In genomic region chr8:93131233-93131980, GRCm38 (mm10) we compare ENCODE assay signal across 23 mouse cellular contexts. TPM values are rescaled to one million over a fixed set of nuclear protein-coding genes. Genes with fewer than 3 reads are reported as not detected.
"Had no signal": no experiment of that assay in that cellular context is flagged by ENCODE, and none has a peak within 500 bp of the region (broad histone marks: within the 10 kb centered on the region; RNA-seq: fewer than 3 reads in every experiment).

TSS of gene Ces1c (minus strand) at chr8:93131283.

- H3K27ac ChIP-seq: kidney, postnatal 0 days; layer of hippocampus, adult 2 months; limb, embryonic 12.5 days; limb, embryonic 15.5 days; liver, embryonic 15.5 days; macrophage; midbrain, embryonic 12.5 days; midbrain, embryonic 15.5 days; neural tube, embryonic 12.5 days; neural tube, embryonic 15.5 days had no signal

- DNase-seq: kidney, adult 2 months; thymus, adult 18-20 months; thymus, postnatal 36 days had no signal

- H3K9me3 ChIP-seq: limb, embryonic 12.5 days; limb, embryonic 15.5 days; liver, embryonic 15.5 days; midbrain, embryonic 12.5 days; midbrain, embryonic 15.5 days; neural tube, embryonic 12.5 days; neural tube, embryonic 15.5 days had no signal

- H3K4me2 ChIP-seq: limb, embryonic 12.5 days; limb, embryonic 15.5 days; liver, embryonic 15.5 days; lung, embryonic 14.5 days; midbrain, embryonic 12.5 days; midbrain, embryonic 15.5 days; neural tube, embryonic 12.5 days; neural tube, embryonic 15.5 days had no signal

- H3K9ac ChIP-seq: limb, embryonic 12.5 days; limb, embryonic 15.5 days; liver, embryonic 15.5 days; lung, embryonic 14.5 days; midbrain, embryonic 12.5 days; midbrain, embryonic 15.5 days; neural tube, embryonic 12.5 days; neural tube, embryonic 15.5 days had no signal

- H3K27me3 ChIP-seq: limb, embryonic 12.5 days; limb, embryonic 15.5 days; liver, embryonic 15.5 days; midbrain, embryonic 12.5 days; midbrain, embryonic 15.5 days; neural tube, embryonic 12.5 days; neural tube, embryonic 15.5 days had no signal

- H3K4me3 ChIP-seq: layer of hippocampus, adult 2 months; limb, embryonic 12.5 days; limb, embryonic 15.5 days; liver, embryonic 15.5 days; midbrain, embryonic 12.5 days; midbrain, embryonic 15.5 days; neural tube, embryonic 12.5 days; neural tube, embryonic 15.5 days had no signal

- H3K36me3 ChIP-seq: limb, embryonic 12.5 days; limb, embryonic 15.5 days; liver, embryonic 15.5 days; midbrain, embryonic 12.5 days; midbrain, embryonic 15.5 days; neural tube, embryonic 12.5 days; neural tube, embryonic 15.5 days had no signal

- ATAC-seq: intestine, postnatal 0 days; lung, postnatal 0 days; midbrain, embryonic 15.5 days had no signal

- H3K4me1 ChIP-seq: limb, embryonic 12.5 days; limb, embryonic 15.5 days; liver, embryonic 15.5 days; midbrain, embryonic 12.5 days; midbrain, embryonic 15.5 days; neural tube, embryonic 12.5 days; neural tube, embryonic 15.5 days had no signal

RNA-seq across cellular contexts. Expression of gene Ces1c, which starts in this region (rescaled TPM):
- total RNA-seq: layer of hippocampus, adult 2 months; layer of hippocampus, postnatal 14 days; left cerebral cortex, adult 8-10 months; left cerebral cortex, postnatal 36 days; megakaryocyte, adult 5-6 weeks had no signal
- polyA plus RNA-seq: kidney, embryonic 14.5 days; limb, embryonic 12.5 days; limb, embryonic 15.5 days; lung, embryonic 14.5 days; macrophage; midbrain, embryonic 12.5 days; midbrain, embryonic 15.5 days; neural tube, embryonic 12.5 days; neural tube, embryonic 15.5 days; testis, adult 2 months; urinary bladder, adult 2 months had no signal
